Mouse (Mus musculus) ES-E14 (cell line): ENCODE measurements at regions not wholly inside any gene's neighbourhood (a gene's known extent, or its start where the extent isn't known, plus 50 kb on each side); places are given as distances from the start of the nearest gene placed in this dataset.

Source experiments
- CHD2 ChIP-seq: IDR thresholded peaks from 2 replicates; pipeline ENCODE4 v1.6.1; 2014; ENCODE audit warnings: mild to moderate bottlenecking, low read depth, low read length, inconsistent platforms
- MAFK ChIP-seq: IDR thresholded peaks from 2 replicates; pipeline ENCODE4 v1.6.1; 2014; ENCODE audit warnings: mild to moderate bottlenecking, low read depth, low read length, inconsistent platforms; ENCODE audit not compliant: insufficient read depth
- ZNF384 ChIP-seq: IDR thresholded peaks from 2 replicates; pipeline ENCODE4 v1.6.1; 2012; ENCODE audit warnings: low read depth, low read length, inconsistent platforms

- TF ChIP-seq ZNF384 (no peak), CHD2 (no peak), MAFK (no peak)
These were observed 1473.8 kb upstream of the Gm6569 start for GRCm38 (mm10) chr15:72360463-72361030.
